Mouse (Mus musculus) intestine, embryonic 15.5 days (tissue): ENCODE data around the gene Zcchc12. TPM values are rescaled to one million over a fixed set of nuclear protein-coding genes. Genes with fewer than 3 reads are reported as not detected.

Experiments used
- ATAC-seq: fragments of 200-750 bp; cut with Nextera tagmentation; 2 replicates; pipeline ENCODE4 v1.8.0; 2017; ENCODE audit warnings: moderate TSS enrichment, moderate library complexity
- H3K27ac ChIP-seq: fragments of 300-500 bp; sonication (generic); 2 replicates; pipeline ENCODE4 v1.5.1; 2015; ENCODE audit warnings: mild to moderate bottlenecking, inconsistent platforms
- H3K27me3 ChIP-seq: fragments of 300-500 bp; sonication (generic); replicated peaks from 2 replicates; pipeline ENCODE4 v1.6.1; 2015; ENCODE audit warnings: inconsistent platforms
- H3K36me3 ChIP-seq: fragments of 300-500 bp; sonication (generic); 2 replicates; pipeline ENCODE4 v1.6.1; 2015; ENCODE audit warnings: inconsistent platforms
- H3K4me1 ChIP-seq: fragments of 300-500 bp; sonication (generic); replicated peaks from 2 replicates; pipeline ENCODE4 v1.6.1; 2015; ENCODE audit warnings: inconsistent platforms
- H3K4me2 ChIP-seq: fragments of 300-500 bp; sonication (generic); replicated peaks from 2 replicates; pipeline ENCODE4 v1.6.1; 2015; ENCODE audit warnings: mild to moderate bottlenecking, inconsistent platforms
- H3K4me3 ChIP-seq: fragments of 300-500 bp; sonication (generic); replicated peaks from 2 replicates; pipeline ENCODE4 v1.5.1; 2015; ENCODE audit warnings: inconsistent platforms
- H3K9ac ChIP-seq: fragments of 300-500 bp; sonication (generic); 2 replicates; pipeline ENCODE4 v1.6.1; 2015; ENCODE audit warnings: inconsistent platforms
- H3K9me3 ChIP-seq: fragments of 300-500 bp; sonication (generic); 2 replicates; pipeline ENCODE4 v1.6.1; 2016; ENCODE audit warnings: inconsistent platforms
- WGBS: fragments of 180-500 bp; shearing (Covaris S2); methylation state at CpG from one replicate; pipeline ENCODE4 v1.1.7; 2015; 5-methylcytosine and 5-hydroxymethylcytosine counted together
- polyA plus RNA-seq: library from polyadenylated mRNA; unstranded; fragments of >200 nt; fragmentation: Nextera tagmentation; extraction: Ambion mirVana; gene quantifications from 2 replicates; pipeline ENCODE4 v1.2.1, GENCODE M21; 2015

The Zcchc12 gene
- 18.6 and 19.6 TPM in 2 replicates for polyA plus RNA-seq

GRCm38 (mm10) chrX:36195736-36196525 lies at the start of gene Zcchc12:
Gene Zcchc12 (plus strand): TSS chrX:36195904.
- no peaks in the 10 kb centered on the region for H3K4me1 ChIP-seq
- H3K4me2 ChIP-seq, result peak within 1 kb of the TSS; percentile 47
- H3K4me3 ChIP-seq, result peak within 1 kb of the TSS; percentile 3; the same call in 1 of the 2 replicates
- no peaks in the 10 kb centered on the region for H3K36me3 ChIP-seq
- H3K9me3 ChIP-seq, result no peaks in the 10 kb centered on the region
- no peaks in the 10 kb centered on the region for H3K27me3 ChIP-seq
- no peak within 1 kb of the TSS for H3K9ac ChIP-seq
- H3K27ac ChIP-seq, result no peak within 1 kb of the TSS
- 19% methylated on average over 23 of the region's 28 CpGs for WGBS
- ATAC-seq, result no peak

GRCm38 (mm10) chrX:36146746-36147145 lies 49.0 kb upstream of the Zcchc12 start:
- H3K4me2 ChIP-seq, result no peak overlapping the region
- WGBS, result 52% methylated on average over 4 of the region's 4 CpGs
- no peak overlapping the region for H3K4me3 ChIP-seq
- no peak overlapping the region for H3K27ac ChIP-seq
- H3K9me3 ChIP-seq, result no peaks in the 10 kb centered on the region
- no peaks in the 10 kb centered on the region for H3K4me1 ChIP-seq
- H3K9ac ChIP-seq, result no peak overlapping the region
- no peaks in the 10 kb centered on the region for H3K36me3 ChIP-seq
- no peak for ATAC-seq
- H3K27me3 ChIP-seq, result no peaks in the 10 kb centered on the region

- no peaks in the 10 kb centered on the region for H3K9me3 ChIP-seq
- no peak for ATAC-seq
- H3K4me1 ChIP-seq, result no peaks in the 10 kb centered on the region
- no peaks in the 10 kb centered on the region for H3K36me3 ChIP-seq
- H3K9ac ChIP-seq, result no peak overlapping the region
- H3K4me3 ChIP-seq, result no peak overlapping the region
- no peaks in the 10 kb centered on the region for H3K27me3 ChIP-seq
- no peak overlapping the region for H3K27ac ChIP-seq
- no peak overlapping the region for H3K4me2 ChIP-seq
These were observed 45.6 kb upstream of the Zcchc12 start for GRCm38 (mm10) chrX:36150100-36150499.

GRCm38 (mm10) chrX:36156677-36157076 lies 39.0 kb upstream of the Zcchc12 start:
- Histone ChIP-seq H3K27ac (no peak overlapping the region), H3K4me3 (no peak overlapping the region), H3K4me2 (no peak overlapping the region), H3K9ac (no peak overlapping the region), H3K36me3 (no peaks in the 10 kb centered on the region), H3K27me3 (no peaks in the 10 kb centered on the region), H3K9me3 (no peaks in the 10 kb centered on the region), H3K4me1 (no peaks in the 10 kb centered on the region)
- ATAC-seq, result no peak
- WGBS, result 60% methylated on average over 2 of the region's 2 CpGs

GRCm38 (mm10) chrX:36161567-36161966 lies 34.1 kb upstream of the Zcchc12 start:
- Histone ChIP-seq H3K36me3 (no peaks in the 10 kb centered on the region), H3K4me2 (no peak overlapping the region), H3K4me1 (no peaks in the 10 kb centered on the region), H3K27ac (no peak overlapping the region), H3K27me3 (no peaks in the 10 kb centered on the region), H3K4me3 (no peak overlapping the region), H3K9me3 (no peaks in the 10 kb centered on the region), H3K9ac (no peak overlapping the region)
- WGBS, result 35% methylated on average over 4 of the region's 4 CpGs
- ATAC-seq, result no peak

- no peak overlapping the region for H3K4me2 ChIP-seq
- H3K36me3 ChIP-seq, result no peaks in the 10 kb centered on the region
- no peak overlapping the region for H3K4me3 ChIP-seq
- ATAC-seq, result no peak
- H3K27me3 ChIP-seq, result no peaks in the 10 kb centered on the region
- H3K4me1 ChIP-seq, result no peaks in the 10 kb centered on the region
- H3K9me3 ChIP-seq, result no peaks in the 10 kb centered on the region
- H3K27ac ChIP-seq, result no peak overlapping the region
- no peak overlapping the region for H3K9ac ChIP-seq
These were observed 12.1 kb upstream of the Zcchc12 start for GRCm38 (mm10) chrX:36183625-36184024.

- no peak for ATAC-seq
- Histone ChIP-seq H3K4me1 (no peaks in the 10 kb centered on the region), H3K4me2 (no peak overlapping the region), H3K27ac (no peak overlapping the region), H3K36me3 (no peaks in the 10 kb centered on the region), H3K9ac (no peak overlapping the region), H3K27me3 (no peaks in the 10 kb centered on the region), H3K4me3 (no peak overlapping the region), H3K9me3 (no peaks in the 10 kb centered on the region)
- 70% methylated on average over 5 of the region's 5 CpGs for WGBS
These were observed 9.7 kb upstream of the Zcchc12 start for GRCm38 (mm10) chrX:36186036-36186435.

DNA sequence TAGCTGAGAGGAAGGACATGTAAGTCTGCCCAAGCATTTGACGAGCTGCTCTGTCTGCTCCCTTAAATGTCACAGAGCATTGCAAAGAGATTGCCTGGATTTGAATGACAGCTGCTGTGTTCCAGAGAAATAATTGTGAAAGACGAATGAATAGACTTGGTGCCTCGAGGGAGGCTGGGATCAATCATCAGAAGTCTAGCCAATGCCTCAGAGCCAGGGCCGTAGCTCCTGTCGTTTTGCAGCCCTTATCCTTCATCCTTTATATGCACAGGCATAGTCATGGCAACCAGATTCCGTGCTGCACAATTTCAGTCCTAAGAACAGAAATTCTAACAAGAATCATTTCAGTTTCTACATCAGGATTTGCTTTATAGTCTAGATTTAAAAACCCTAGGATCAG lies 9.3 kb upstream of the Zcchc12 start:
- no peak overlapping the region for H3K9ac ChIP-seq
- H3K27ac ChIP-seq, result no peak overlapping the region
- ATAC-seq, result no peak
- H3K4me2 ChIP-seq, result no peak overlapping the region
- no peaks in the 10 kb centered on the region for H3K36me3 ChIP-seq
- no peaks in the 10 kb centered on the region for H3K9me3 ChIP-seq
- no peaks in the 10 kb centered on the region for H3K27me3 ChIP-seq
- WGBS, result 55% methylated on average over 6 of the region's 6 CpGs
- H3K4me1 ChIP-seq, result no peaks in the 10 kb centered on the region
- H3K4me3 ChIP-seq, result no peak overlapping the region

- H3K9ac ChIP-seq, result no peak overlapping the region
- H3K4me1 ChIP-seq, result no peaks in the 10 kb centered on the region
- ATAC-seq, result no peak
- no peak overlapping the region for H3K4me2 ChIP-seq
- H3K9me3 ChIP-seq, result no peaks in the 10 kb centered on the region
- H3K36me3 ChIP-seq, result no peaks in the 10 kb centered on the region
- H3K4me3 ChIP-seq, result no peak overlapping the region
- H3K27ac ChIP-seq, result no peak overlapping the region
- WGBS, result 19% methylated on average over 6 of the region's 6 CpGs
- no peaks in the 10 kb centered on the region for H3K27me3 ChIP-seq
These were observed 1.8 kb upstream of the Zcchc12 start for GRCm38 (mm10) chrX:36193951-36194350.

GRCm38 (mm10) chrX:36209554-36209953 lies 13.8 kb downstream of the Zcchc12 start:
- no peak overlapping the region for H3K9ac ChIP-seq
- no peak for ATAC-seq
- no peak overlapping the region for H3K4me2 ChIP-seq
- 70% methylated on average over 2 of the region's 2 CpGs for WGBS
- H3K36me3 ChIP-seq, result no peaks in the 10 kb centered on the region
- H3K27me3 ChIP-seq, result no peaks in the 10 kb centered on the region
- no peaks in the 10 kb centered on the region for H3K4me1 ChIP-seq
- no peaks in the 10 kb centered on the region for H3K9me3 ChIP-seq
- H3K27ac ChIP-seq, result no peak overlapping the region
- H3K4me3 ChIP-seq, result no peak overlapping the region

- H3K4me1 ChIP-seq, result no peaks in the 10 kb centered on the region
- no peaks in the 10 kb centered on the region for H3K27me3 ChIP-seq
- H3K9ac ChIP-seq, result no peak overlapping the region
- ATAC-seq, result no peak
- H3K4me3 ChIP-seq, result no peak overlapping the region
- H3K27ac ChIP-seq, result no peak overlapping the region
- no peaks in the 10 kb centered on the region for H3K36me3 ChIP-seq
- H3K9me3 ChIP-seq, result no peaks in the 10 kb centered on the region
- H3K4me2 ChIP-seq, result no peak overlapping the region
- 73% methylated on average over 3 of the region's 3 CpGs for WGBS
These were observed 15.5 kb downstream of the Zcchc12 start for GRCm38 (mm10) chrX:36211216-36211615.

DNA sequence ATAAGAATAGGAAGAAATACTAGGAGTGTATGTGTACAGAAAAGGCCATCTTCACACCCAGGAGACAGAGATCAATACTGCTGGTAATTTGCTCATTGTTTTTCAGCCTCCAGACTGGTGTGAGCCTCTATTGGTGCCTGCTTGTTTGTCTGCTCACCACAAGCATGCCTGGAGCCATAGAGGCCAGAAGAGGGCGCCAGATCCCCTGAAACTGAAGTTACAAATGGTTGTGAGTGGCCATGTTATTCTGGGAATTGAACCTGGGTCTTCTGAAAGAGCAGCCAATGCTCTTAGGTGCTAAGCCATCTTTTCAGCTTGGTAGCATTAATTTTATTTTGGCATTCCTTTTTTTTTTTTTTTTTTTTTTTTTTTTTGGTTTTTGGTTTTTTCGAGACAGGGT lies 25.7 kb downstream of the Zcchc12 start:
- no peak overlapping the region for H3K4me3 ChIP-seq
- no peaks in the 10 kb centered on the region for H3K4me1 ChIP-seq
- no peaks in the 10 kb centered on the region for H3K36me3 ChIP-seq
- H3K4me2 ChIP-seq, result no peak overlapping the region
- WGBS, result 48% methylated on average over 2 of the region's 2 CpGs
- H3K27ac ChIP-seq, result no peak overlapping the region
- no peaks in the 10 kb centered on the region for H3K9me3 ChIP-seq
- no peak overlapping the region for H3K9ac ChIP-seq
- H3K27me3 ChIP-seq, result no peaks in the 10 kb centered on the region
- no peak for ATAC-seq

GRCm38 (mm10) chrX:36225777-36226176 lies 30.1 kb downstream of the Zcchc12 start:
- Histone ChIP-seq H3K36me3 (no peaks in the 10 kb centered on the region), H3K4me3 (no peak overlapping the region), H3K27me3 (no peaks in the 10 kb centered on the region), H3K4me1 (no peaks in the 10 kb centered on the region), H3K4me2 (no peak overlapping the region), H3K9ac (no peak overlapping the region), H3K9me3 (no peaks in the 10 kb centered on the region), H3K27ac (no peak overlapping the region)
- ATAC-seq, result no peak
- 16% methylated on average over 7 of the region's 7 CpGs for WGBS
